Mouse (Mus musculus): ENCODE results near the gene Bcl9l. TPM values are rescaled to one million over a fixed set of nuclear protein-coding genes. Genes with fewer than 3 reads are reported as not detected.

Bcl9l gene
- total and polyA plus RNA-seq, 3 experiments = 0.58 to 5.1 TPM; not detected in 1

DNA sequence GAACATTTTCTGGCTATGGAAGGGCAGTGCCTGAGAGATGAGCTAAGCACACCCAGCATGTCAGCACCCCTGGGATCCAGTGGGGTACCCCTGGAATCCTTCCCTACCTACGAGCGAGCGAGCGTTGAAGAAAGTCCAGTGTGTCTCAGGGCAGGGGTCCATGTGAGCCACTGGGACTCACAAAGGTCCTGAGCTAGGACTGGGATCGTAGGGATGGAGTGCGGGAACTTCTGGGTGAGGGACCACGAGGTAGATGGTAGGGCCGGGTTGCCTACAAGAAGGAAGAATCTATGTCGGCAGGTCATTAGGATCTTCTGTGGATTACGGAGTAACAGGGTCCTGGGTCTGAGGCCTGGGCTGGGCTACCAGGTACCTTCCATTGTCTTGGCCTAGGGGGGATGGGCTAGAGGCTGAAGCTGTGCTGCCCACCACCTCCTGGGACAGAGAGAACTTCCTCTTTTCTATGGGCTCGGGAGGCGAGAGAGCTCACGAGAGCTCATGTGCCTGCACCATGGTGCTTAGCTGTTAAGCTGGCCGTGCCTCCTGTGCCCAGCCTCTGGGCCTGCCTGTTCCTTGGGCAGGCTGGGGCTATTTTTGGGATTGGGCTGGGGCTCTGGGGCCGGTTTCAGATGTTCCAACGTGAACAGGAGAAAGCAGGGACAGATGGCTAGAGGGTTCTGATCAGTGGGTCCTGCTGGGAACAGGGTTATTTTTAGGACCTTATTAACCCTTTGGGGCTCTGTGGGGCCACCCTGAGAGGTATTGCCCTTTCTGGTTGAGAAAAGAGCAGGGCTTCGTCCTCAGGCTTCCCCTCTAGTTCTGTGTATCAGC is 10.2 kb downstream of the Bcl9l start:
- Histone ChIP-seq H3K27me3 (ENCODE audit: control insufficient read depth in 1 of 2, insufficient read depth in 2 of 2, low read length in 2 of 2) (no peaks in the 10 kb centered on the region), H3K79me2 (ENCODE audit: control insufficient read depth, insufficient read depth, low read length, poor library complexity) (no peaks in the 10 kb centered on the region), H3K9me3 (replicated peaks; ENCODE audit: insufficient read depth, low read length) (no peaks in the 10 kb centered on the region), H3K36me3 (ENCODE audit: control insufficient read depth in 1 of 2, insufficient read depth in 2 of 2, low read length in 2 of 2) (peaks cover 0 to 11% of the 10 kb centered on the region in 2 experiments; a peak in 2 of 4 replicates), H3K9ac (ENCODE audit: control insufficient read depth, low read depth, low read length, poor library complexity, severe bottlenecking) (peak overlapping the region; percentile 55), H3K4me1 (ENCODE audit: control insufficient read depth in 1 of 2, insufficient read depth in 2 of 2, low read length in 2 of 2) (peaks cover 0 to 18% of the 10 kb centered on the region in 2 experiments; a peak in 2 of 4 replicates), H3K27ac (ENCODE audit: control insufficient read depth, low read depth, low read length) (no peak overlapping the region), H3K4me3 (ENCODE audit: control insufficient read depth in 1 of 2, insufficient read depth in 1 of 2, low read depth in 2 of 2, low read length in 2 of 2) (no peak overlapping the region)
- peak; percentile 72 for DNase-seq (ENCODE audit: low read depth, low spot score)
- peak; percentile 82 for TF ChIP-seq BHLHE40 (IDR thresholded peaks at IDR 0.05; ENCODE audit: borderline replicate concordance, low read depth, low read length)
- no peak for TF ChIP-seq NRF1 (IDR thresholded peaks at IDR 0.05; ENCODE audit: insufficient read depth, low read depth, low read length, poor library complexity, severe bottlenecking)
- TF ChIP-seq MAX (IDR thresholded peaks at IDR 0.05; ENCODE audit: low read length) = peak; percentile 22; the same call in 1 of the 2 replicates

DNA sequence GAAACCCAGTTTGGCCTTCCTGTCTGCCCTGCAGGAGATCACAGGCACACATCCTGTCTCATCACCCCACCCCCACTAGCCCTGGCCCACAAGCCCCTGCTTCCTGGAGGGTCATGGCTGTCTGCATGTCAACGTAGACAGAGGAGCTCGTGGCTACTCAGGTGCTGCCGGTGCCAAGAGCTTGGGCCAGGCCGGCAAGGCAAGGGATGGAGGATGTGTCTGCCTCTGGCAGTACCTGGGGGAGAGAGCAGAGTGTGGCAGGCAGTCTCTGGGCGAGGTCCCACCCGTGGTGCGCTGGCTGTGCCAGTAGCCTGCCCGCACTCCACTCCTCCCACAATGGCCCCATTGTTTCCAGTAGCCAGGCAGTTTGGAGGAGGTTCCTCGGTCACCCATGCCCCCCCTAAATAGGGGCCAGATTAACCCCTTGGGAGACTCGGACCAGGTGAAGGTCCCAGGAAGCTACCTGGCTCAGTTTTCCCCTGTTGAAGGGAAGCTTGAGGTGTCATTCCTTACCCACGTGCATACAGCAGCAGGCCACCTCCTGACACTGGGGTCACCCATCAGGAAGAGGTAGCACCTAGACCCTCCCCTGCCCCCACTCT is 11.7 kb downstream of the Bcl9l start:
- H3K4me1 ChIP-seq (ENCODE audit: control insufficient read depth in 1 of 2, insufficient read depth in 2 of 2, low read length in 2 of 2) = peaks cover 0 to 18% of the 10 kb centered on the region in 2 experiments; a peak in 2 of 4 replicates
- no peak overlapping the region for H3K27ac ChIP-seq (ENCODE audit: control insufficient read depth, low read depth, low read length)
- no peak overlapping the region for H3K4me3 ChIP-seq (ENCODE audit: control insufficient read depth in 1 of 2, insufficient read depth in 1 of 2, low read depth in 2 of 2, low read length in 2 of 2)

DNA sequence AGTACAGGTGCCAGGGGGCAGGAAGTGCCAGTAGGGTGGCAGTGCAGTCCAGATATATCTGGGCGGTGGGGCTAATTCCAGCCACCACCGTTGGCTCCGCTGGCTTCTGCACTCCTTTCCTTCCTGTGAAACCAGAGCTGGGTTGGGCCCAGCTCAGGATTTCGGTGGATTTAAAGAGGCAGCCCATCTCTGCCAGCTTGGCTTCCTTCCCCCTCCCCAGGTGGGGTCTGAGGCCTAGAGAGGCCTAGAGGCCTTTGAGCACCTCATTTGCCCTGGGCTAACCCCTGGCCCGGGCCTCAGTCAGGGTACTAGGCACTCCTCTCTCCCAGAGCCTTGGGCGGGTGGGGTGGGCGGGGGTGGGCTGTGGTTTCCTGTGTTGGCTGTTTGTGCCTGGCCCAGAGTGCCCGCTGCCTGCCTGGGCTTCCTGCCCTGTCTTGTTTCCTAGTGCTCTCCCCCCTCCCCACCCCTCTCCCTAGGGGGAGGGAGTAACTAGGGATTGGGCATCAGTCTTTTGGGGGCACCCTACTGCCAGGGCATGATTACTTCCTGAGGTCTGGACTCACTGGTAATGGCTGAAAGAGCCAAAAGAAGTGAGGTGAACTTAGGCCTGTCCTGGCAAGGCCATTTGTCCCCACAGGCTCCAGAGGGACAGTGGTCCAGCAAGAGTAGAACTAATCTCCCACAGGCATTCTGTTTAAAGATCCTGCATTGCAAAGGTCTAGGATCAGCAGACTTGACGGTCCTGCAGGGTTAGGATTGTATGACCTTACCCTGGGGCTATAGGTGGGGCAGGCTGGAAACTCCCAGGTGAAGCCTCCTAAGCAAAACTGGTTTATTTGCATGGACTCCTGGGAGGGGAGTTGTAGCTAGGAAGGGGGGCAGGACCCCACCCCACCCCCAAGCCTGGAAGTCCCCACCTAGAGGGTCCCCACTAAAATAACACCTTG is 12.5 kb downstream of the Bcl9l start:
- peak overlapping the region; percentile 6; the same call in 1 of the 2 replicates for H3K9ac ChIP-seq (ENCODE audit: control insufficient read depth, low read depth, low read length, poor library complexity, severe bottlenecking)
- H3K9me3 ChIP-seq (replicated peaks; ENCODE audit: insufficient read depth, low read length) = no peaks in the 10 kb centered on the region
- peaks cover 0 to 11% of the 10 kb centered on the region in 2 experiments; a peak in 2 of 4 replicates for H3K36me3 ChIP-seq (ENCODE audit: control insufficient read depth in 1 of 2, insufficient read depth in 2 of 2, low read length in 2 of 2)
- no peaks in the 10 kb centered on the region for H3K27me3 ChIP-seq (ENCODE audit: control insufficient read depth in 1 of 2, insufficient read depth in 2 of 2, low read length in 2 of 2)
- no peak for DNase-seq (ENCODE audit: low read depth, low spot score)
- no peaks in the 10 kb centered on the region for H3K79me2 ChIP-seq (ENCODE audit: control insufficient read depth, insufficient read depth, low read length, poor library complexity)
- no peak overlapping the region for H3K4me3 ChIP-seq (ENCODE audit: control insufficient read depth in 1 of 2, insufficient read depth in 1 of 2, low read depth in 2 of 2, low read length in 2 of 2)
- no peak for TF ChIP-seq GABPA (IDR thresholded peaks at IDR 0.05; ENCODE audit: low read depth, low read length)
- TF ChIP-seq CHD2 (IDR thresholded peaks at IDR 0.05; ENCODE audit: low read length) = no peak
- H3K4me1 ChIP-seq (ENCODE audit: control insufficient read depth in 1 of 2, insufficient read depth in 2 of 2, low read length in 2 of 2) = peaks cover 0 to 18% of the 10 kb centered on the region in 2 experiments; a peak in 2 of 4 replicates
- H3K27ac ChIP-seq (ENCODE audit: control insufficient read depth, low read depth, low read length) = no peak overlapping the region

More for the DNA sequence above, 11.7 kb downstream of the Bcl9l start:
- no peak overlapping the region for H3K9ac ChIP-seq (ENCODE audit: control insufficient read depth, low read depth, low read length, poor library complexity, severe bottlenecking)
- DNase-seq (ENCODE audit: low read depth, low spot score) = no peak
- H3K36me3 ChIP-seq (ENCODE audit: control insufficient read depth in 1 of 2, insufficient read depth in 2 of 2, low read length in 2 of 2) = peaks cover 0 to 11% of the 10 kb centered on the region in 2 experiments; a peak in 2 of 4 replicates
- H3K79me2 ChIP-seq (ENCODE audit: control insufficient read depth, insufficient read depth, low read length, poor library complexity) = no peaks in the 10 kb centered on the region
- no peaks in the 10 kb centered on the region for H3K9me3 ChIP-seq (replicated peaks; ENCODE audit: insufficient read depth, low read length)
- no peaks in the 10 kb centered on the region for H3K27me3 ChIP-seq (ENCODE audit: control insufficient read depth in 1 of 2, insufficient read depth in 2 of 2, low read length in 2 of 2)
- TF ChIP-seq JUND (IDR thresholded peaks at IDR 0.05; ENCODE audit: low read depth, low read length) (no peak), MAFK (IDR thresholded peaks at IDR 0.05; ENCODE audit: borderline replicate concordance, low read depth, low read length) (no peak), TBP (IDR thresholded peaks at IDR 0.05; ENCODE audit: low read depth, low read length) (no peak), USF2 (IDR thresholded peaks at IDR 0.05; ENCODE audit: borderline replicate concordance in 1 of 2, insufficient read depth in 1 of 2, low read depth in 1 of 2, low read length in 2 of 2) (no peak), TAL1 (IDR thresholded peaks at IDR 0.05; ENCODE audit: low read length) (no peak), BHLHE40 (IDR thresholded peaks at IDR 0.05; ENCODE audit: borderline replicate concordance, low read depth, low read length) (no peak), USF1 (IDR thresholded peaks at IDR 0.05; ENCODE audit: low read depth, low read length) (no peak)
